Mouse (Mus musculus) thymus, adult 2 months (tissue): ENCODE data around the gene Ets1. TPM values are rescaled to one million over a fixed set of nuclear protein-coding genes. Genes with fewer than 3 reads are reported as not detected.

Experiments used
- DNase-seq: peaks from one replicate; pipeline ENCODE4 v3.0.0; 2021
- H3K27ac ChIP-seq: fragments of 200-500 bp; 2 replicates; pipeline ENCODE4 v1.5.1; 2012; ENCODE audit warnings: low read length, control low read depth; ENCODE audit not compliant: control insufficient read depth, insufficient read depth
- H3K27me3 ChIP-seq: fragments of 200-500 bp; 2 replicates; pipeline ENCODE4 v1.6.1; 2012; ENCODE audit warnings: mild to moderate bottlenecking, low read length, moderate library complexity, mixed read lengths; ENCODE audit not compliant: control insufficient read depth, insufficient read depth
- H3K36me3 ChIP-seq: fragments of 200-500 bp; 2 replicates; pipeline ENCODE4 v1.6.1; 2012; ENCODE audit warnings: mild to moderate bottlenecking, low read length, moderate library complexity; ENCODE audit not compliant: control insufficient read depth, insufficient read depth
- H3K4me1 ChIP-seq: fragments of 200-500 bp; replicated peaks from 2 replicates; pipeline ENCODE4 v1.6.1; 2012; ENCODE audit warnings: low read length; ENCODE audit not compliant: control insufficient read depth, insufficient read depth
- H3K4me3 ChIP-seq: fragments of 200-500 bp; 2 replicates; pipeline ENCODE4 v1.5.1; 2012; ENCODE audit warnings: mild to moderate bottlenecking, low read length, control low read depth, moderate library complexity; ENCODE audit not compliant: control insufficient read depth, insufficient read depth
- CTCF ChIP-seq: fragments of 200-500 bp; IDR thresholded peaks from 2 replicates; pipeline ENCODE4 v1.5.1; 2012; ENCODE audit warnings: mild to moderate bottlenecking, control low read depth, low read length, moderate library complexity, borderline replicate concordance; ENCODE audit not compliant: control insufficient read depth, poor library complexity, insufficient read depth; ENCODE audit errors: extremely low read depth
- POLR2A ChIP-seq: fragments of 200-500 bp; IDR thresholded peaks from 2 replicates; pipeline ENCODE4 v1.6.1; 2012; ENCODE audit warnings: mild to moderate bottlenecking, low read length, control low read depth, moderate library complexity; ENCODE audit not compliant: control insufficient read depth, poor library complexity, insufficient read depth; ENCODE audit errors: extremely low read depth
- WGBS: fragments of 180-500 bp; shearing (Covaris S2); methylation state at CpG from one replicate; pipeline ENCODE4 v1.1.7; 2018; 5-methylcytosine and 5-hydroxymethylcytosine counted together
- polyA plus RNA-seq: library from polyadenylated mRNA; depleted of rRNA; stranded (reverse); fragments of >200 nt; gene quantifications from 2 replicates; pipeline ENCODE4 v1.2.3, GENCODE M21; 2012

Gene Ets1
- polyA plus RNA-seq, 1 experiment: 272 TPM

DNA sequence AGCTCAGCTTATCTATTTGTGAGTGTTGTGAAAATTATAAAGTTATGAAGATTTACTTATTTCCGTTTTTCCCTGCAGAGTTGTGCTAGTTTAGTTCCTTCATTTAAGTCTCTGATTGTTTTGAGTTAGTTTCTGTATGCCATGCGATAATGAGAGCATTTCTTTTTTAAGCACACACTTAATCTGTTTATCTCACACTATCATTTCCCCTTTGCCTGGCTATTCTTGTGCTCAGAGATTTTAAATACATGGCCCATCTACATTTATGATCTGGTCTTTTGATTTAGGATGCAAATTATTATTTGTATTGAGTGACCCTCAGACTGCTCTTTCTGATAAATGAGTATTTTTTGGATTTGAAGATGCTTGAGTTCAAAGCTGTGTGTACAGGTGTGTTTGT, 44.2 kb downstream of the Ets1 start:
- H3K27me3 ChIP-seq: no peaks in the 10 kb centered on the region
- WGBS: 75% methylated on average over 2 of the region's 2 CpGs
- no peak overlapping the region for H3K4me3 ChIP-seq

DNA sequence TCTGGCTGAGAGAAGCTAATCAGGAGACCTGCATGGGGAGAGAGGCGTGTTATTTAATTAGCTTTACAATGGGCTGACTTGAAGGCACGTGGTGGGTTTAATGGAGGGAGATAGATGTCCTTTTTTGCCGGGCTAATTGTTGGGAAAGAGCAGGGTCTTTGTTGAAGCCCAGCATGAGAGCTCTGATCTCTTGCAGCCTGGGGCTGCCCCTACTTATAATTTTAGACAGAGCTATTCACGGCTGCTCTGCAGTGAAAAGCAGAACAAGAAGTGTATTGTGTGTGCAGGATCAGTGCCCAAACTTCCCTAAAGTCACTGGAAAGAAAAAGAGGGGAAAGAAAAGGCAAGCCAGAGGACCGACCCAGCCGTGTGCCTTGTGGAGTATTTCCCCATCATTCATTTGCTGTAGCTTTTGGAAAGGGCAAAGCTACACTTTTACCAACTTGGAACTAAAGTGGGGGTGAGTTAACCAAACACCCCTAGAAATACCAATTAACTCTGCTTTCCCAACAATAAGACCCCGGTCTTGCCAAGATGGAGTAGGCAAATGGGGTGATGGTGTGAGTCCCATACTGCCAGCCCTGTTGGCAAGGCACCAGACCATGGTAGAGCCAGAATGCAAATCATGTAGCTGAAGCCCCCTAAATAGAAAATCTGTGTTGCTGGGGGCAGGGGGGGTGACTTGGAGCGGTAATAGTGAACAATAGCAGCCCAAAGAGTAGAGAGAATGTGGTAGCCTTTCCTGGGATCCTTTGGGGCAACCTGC, 50.0 kb downstream of the Ets1 start:
- H3K4me3 ChIP-seq: no peak overlapping the region
- no peaks in the 10 kb centered on the region for H3K27me3 ChIP-seq
- H3K36me3 ChIP-seq: no peaks in the 10 kb centered on the region
- TF ChIP-seq CTCF: no peak
- TF ChIP-seq POLR2A: no peak
- no peak for DNase-seq
- WGBS: 71% methylated on average over 8 of the region's 8 CpGs
- H3K27ac ChIP-seq: no peak overlapping the region
- 0 out of 2 replicates have a peak, but pooled peaks cover 3% of the 10 kb centered on the region for H3K4me1 ChIP-seq

More for the DNA sequence above, 44.2 kb downstream of the Ets1 start:
- Histone ChIP-seq H3K36me3 (no peaks in the 10 kb centered on the region), H3K4me1 (peaks cover 18% of the 10 kb centered on the region), H3K27ac (no peak overlapping the region)
- TF ChIP-seq POLR2A (no peak), CTCF (no peak)
- no peak for DNase-seq

DNA sequence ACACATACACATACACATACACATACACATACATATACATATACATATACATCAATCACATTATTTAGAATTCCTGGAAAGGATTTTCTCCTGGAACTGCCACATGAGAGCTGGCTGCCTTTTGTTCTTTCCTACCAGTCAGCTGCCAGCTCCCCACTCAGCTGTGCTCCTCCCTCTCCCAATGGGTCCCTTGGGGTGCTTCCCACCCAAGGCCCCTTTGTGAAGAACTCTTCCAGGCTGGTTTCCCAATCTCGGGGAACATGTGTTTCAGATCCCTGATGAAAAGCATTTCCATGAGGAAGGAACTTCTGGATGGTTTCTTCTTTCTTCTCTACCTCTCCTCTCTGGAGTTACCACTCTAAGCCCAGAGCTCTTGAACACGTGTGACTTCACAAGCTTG, 52.3 kb downstream of the Ets1 start:
- Histone ChIP-seq H3K4me1 (0 out of 2 replicates have a peak, but pooled peaks cover 3% of the 10 kb centered on the region), H3K27me3 (no peaks in the 10 kb centered on the region), H3K4me3 (no peak overlapping the region), H3K36me3 (no peaks in the 10 kb centered on the region), H3K27ac (no peak overlapping the region)
- 89% methylated on average over 2 of the region's 2 CpGs for WGBS
- no peak for DNase-seq
- TF ChIP-seq POLR2A (no peak), CTCF (no peak)

DNA sequence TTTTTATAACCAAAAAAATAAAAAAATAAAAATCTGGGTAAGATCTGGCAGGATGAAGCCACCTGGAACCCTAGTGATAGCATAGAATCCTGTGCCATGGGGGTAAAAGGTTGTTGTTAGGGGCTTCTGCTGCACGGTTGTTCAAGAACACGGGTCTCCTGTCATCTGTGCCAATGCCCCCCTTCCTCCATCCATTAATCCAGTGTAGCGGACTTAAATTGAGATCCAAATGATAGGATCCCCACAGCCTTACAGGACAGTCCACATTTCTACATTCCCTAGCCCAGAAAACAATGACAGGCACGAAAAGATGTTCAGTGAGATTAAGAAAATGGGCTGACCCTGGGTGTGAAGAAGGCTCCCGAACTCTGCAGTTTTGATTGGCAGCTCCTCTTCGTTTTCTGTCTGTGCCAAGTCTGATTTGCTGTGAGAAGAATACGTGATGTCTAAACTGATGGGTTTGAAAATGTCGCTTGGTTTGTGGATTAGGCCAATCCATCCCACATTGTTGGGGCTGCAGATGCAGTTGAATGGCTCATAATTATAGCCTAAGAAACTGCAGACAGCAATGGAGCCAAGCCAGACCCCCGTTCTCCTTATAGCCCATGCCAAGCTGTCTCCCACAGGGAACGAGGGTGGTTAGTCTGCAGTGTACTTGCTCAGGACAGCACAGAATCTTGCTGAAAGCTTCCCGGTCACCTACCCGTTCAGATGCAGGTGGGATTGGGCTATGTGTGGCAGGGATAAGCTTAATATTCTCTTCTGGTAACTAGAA, 55.3 kb downstream of the Ets1 start:
- DNase-seq: no peak
- H3K27ac ChIP-seq: no peak overlapping the region
- H3K36me3 ChIP-seq: no peaks in the 10 kb centered on the region
- H3K27me3 ChIP-seq: no peaks in the 10 kb centered on the region
- whole genome bisulfite sequencing: 95% methylated on average over 12 of the region's 12 CpGs
- H3K4me1 ChIP-seq: peaks cover 12% of the 10 kb centered on the region
- H3K4me3 ChIP-seq: no peak overlapping the region
- no peak for TF ChIP-seq CTCF
- TF ChIP-seq POLR2A: no peak

DNA sequence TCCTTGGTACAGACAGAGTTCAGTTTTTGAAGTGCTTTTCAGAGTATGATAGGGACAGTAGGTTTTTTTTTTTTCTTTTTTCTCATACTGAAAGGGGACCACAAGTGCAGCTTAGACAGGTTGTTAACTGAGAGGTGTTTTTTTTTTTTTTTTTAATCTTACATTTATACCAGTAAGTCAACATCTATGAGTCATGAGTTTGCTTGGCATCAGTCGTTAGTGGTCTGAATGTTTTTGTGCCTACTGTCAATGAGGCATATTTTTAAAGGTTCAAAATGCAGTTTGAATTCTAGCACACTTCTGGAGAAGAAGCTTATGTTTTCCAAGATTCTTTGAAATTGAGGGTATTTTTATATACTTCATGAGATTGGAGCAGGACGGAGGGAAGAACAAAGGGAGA, 56.9 kb downstream of the Ets1 start:
- Histone ChIP-seq H3K4me3 (no peak overlapping the region), H3K36me3 (no peaks in the 10 kb centered on the region; the same call in 1 of the 2 replicates), H3K27me3 (no peaks in the 10 kb centered on the region), H3K27ac (no peak overlapping the region), H3K4me1 (peaks cover 12% of the 10 kb centered on the region)
- WGBS: 58% methylated on average over 2 of the region's 2 CpGs
- no peak for TF ChIP-seq CTCF
- no peak for TF ChIP-seq POLR2A
- DNase-seq: no peak

DNA sequence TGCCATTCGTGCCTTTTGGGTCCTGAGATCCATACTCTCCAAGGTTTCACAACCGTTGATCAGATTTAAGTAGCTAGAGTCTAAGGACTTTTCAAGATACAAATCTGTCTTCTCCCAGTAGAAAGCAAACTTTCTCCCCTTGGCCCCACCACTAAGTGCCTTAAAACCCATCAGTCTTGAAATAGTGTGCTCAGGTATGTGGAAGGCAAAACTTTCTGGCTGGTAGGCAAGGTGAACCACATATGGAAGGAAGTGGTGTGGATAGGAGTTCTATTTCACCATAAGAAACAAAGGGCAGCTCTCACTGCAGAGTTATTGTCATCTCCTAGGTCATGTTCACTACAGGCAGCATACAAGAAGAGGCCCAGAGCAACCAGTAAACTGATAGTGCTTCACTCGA, 57.4 kb downstream of the Ets1 start:
- TF ChIP-seq CTCF: no peak
- no peak for TF ChIP-seq POLR2A
- Histone ChIP-seq H3K4me3 (no peak overlapping the region), H3K27ac (no peak overlapping the region), H3K36me3 (no peaks in the 10 kb centered on the region; the same call in 1 of the 2 replicates), H3K4me1 (peaks cover 12% of the 10 kb centered on the region), H3K27me3 (no peaks in the 10 kb centered on the region)
- 69% methylated on average over 3 of the region's 3 CpGs for WGBS
- DNase-seq: no peak
